Mouse (Mus musculus) yolk sac, embryonic 10.5 days (tissue): ENCODE measurements at regions not wholly inside any gene's neighbourhood (a gene's known extent, or its start where the extent isn't known, plus 50 kb on each side); places are given as distances from the start of the nearest gene placed in this dataset.

Source experiments
- DNase-seq: peaks from one replicate; pipeline ENCODE4 v3.0.0-alpha.2; 2017; ENCODE audit warnings: low spot score

GRCm38 (mm10) chr4:54602513-54603205 is 342.2 kb upstream of the Zfp462 start:
- no peak for DNase-seq

DNA sequence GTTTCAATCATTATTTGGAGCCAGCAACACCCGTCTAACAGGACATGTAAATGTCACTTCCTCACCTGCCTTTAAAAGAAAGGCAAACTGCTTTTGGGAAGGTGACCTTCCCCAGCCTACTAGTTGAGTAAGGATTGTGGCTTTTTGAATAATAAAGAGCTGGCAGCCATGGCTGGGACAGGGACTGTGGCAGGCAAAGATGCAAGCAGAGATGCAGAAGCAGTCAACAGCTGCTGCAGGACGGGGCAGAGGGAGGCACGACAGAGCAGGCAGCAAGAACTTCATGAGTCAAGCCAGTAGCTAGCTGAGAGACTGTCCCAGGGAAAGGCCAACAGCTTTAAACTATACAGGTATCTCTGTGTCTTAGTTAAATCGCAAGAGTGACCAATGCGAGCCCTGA is 334.7 kb upstream of the Zfp462 start:
- DNase-seq = no peak

DNA sequence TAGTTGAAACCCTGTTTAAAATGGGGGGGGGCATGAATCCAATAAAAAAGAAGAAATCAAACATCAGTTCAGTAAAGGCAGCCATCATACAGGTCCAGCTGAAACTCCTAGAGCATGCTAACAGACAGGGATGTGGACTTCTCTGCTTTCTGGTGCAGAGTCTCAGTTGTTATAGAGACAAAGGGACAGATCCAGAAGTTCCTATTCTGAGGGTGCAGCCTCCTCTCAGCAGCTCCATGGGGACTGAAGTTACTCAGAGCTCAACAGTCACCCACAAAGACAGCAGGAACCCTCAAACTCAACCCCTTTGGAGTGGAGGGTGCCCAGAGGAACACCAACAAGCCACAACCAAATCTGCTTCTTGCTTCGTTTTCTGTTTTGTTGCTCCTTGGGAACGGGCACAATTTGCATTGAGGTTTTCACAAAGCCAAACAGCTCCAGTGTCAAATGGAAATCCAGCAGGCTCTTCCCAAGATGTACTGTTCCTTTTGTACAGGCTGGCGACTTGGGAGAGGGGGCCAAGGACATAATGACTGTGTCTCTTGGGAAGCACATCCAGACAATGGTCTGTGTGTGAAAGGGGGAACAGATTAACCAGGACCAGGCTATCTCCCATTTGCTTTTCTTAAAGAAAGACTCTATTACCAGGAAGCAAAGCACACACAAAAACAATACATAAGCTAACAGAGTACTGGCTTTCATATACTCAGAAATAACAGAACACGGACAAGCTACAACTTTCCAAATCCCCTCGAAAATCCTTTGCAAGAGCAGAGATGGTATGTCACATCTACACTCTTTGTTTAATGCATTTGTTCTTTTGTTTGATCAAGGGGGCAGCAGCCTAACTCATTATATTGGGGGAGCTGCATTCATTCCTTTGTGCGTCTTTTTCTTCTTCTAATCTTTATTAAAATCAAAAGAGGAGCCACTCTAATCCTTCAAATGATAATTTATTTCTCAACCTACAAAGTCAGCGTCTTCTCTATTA is 332.6 kb upstream of the Zfp462 start:
- no peak for DNase-seq

- DNase-seq = no peak
These were observed 331.8 kb upstream of the Zfp462 start for GRCm38 (mm10) chr4:54613076-54613475.

GRCm38 (mm10) chr4:54613611-54614010 is 331.2 kb upstream of the Zfp462 start:
- no peak for DNase-seq

DNA sequence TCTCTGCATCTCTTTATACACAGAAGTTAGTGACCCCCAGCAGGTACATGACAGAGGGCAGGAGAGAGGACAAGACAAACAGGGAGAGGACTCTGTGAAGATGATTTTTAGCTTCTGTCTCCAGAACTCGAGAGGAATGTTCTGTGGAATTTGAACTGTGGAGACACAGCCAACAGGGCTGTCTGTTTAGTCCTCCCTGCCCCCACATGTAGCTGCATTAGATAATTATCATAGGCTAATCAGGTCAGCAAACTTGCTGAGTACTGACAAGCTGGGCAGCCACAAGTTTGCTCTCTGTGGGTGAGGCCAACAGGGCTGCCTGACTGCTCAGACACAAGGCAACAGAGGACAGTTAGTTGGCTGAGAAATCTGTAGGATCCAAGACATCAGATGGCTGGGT is 329.0 kb upstream of the Zfp462 start:
- peak; percentile 45 for DNase-seq

GRCm38 (mm10) chr4:54624024-54624873 is 320.6 kb upstream of the Zfp462 start:
- no peak for DNase-seq

DNA sequence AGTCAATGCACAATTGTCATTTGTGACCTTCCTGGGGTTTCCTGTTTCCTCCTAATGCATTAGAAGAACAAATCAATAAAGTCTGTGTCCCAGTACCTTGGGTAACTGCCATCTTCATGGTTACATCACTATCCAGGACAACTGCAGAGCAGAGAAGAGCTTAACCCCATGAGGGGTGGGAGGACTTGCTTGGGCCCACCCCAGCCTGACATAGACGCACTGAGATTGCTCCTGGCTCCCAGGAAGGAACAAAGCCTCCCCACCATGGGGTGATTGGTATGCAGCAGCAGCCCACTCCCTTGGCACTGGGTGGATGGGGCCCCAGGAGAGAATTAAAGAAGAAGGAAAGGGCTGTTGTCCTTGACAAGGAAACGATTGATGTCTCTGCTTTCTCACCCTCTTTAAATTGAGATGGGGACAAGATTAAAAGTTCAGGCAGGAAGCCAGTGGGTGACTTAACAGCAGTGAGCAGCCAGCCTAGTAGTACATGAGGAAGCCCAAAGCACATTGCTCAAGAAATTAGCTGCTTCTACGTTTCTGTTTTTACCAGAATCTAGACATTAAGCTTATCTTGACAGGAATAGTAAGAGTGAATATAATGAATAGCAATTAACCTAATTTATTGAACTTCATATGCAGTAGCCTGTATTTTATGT is 307.7 kb upstream of the Zfp462 start:
- DNase-seq = no peak

DNA sequence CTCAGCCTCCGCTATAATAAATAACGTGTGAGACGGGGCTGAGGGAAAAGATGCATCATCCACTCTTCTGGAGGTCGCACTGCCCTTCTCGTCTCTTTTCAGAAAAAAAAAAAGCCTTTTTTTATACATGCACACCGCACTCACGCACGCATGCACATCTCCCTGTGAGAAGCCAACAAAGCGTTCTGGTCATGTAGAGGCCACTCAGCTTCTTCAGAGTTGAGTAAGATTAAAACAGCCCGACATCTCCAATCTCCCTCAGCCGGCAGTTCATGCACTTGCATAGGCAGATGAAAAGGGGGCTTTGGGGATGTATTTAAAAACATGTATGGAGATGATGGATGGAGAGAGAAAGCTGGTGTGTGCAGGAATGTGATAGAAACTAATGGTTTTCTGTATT is 298.8 kb upstream of the Zfp462 start:
- no peak for DNase-seq

GRCm38 (mm10) chr4:54646459-54646858 is 298.4 kb upstream of the Zfp462 start:
- DNase-seq = no peak

- no peak for DNase-seq
These were observed 296.6 kb upstream of the Zfp462 start for GRCm38 (mm10) chr4:54648254-54648653.

GRCm38 (mm10) chr4:54651646-54652110 is 293.2 kb upstream of the Zfp462 start:
- no peak for DNase-seq

GRCm38 (mm10) chr4:54652111-54653021 is 292.5 kb upstream of the Zfp462 start:
- peak; percentile 4 for DNase-seq

DNA sequence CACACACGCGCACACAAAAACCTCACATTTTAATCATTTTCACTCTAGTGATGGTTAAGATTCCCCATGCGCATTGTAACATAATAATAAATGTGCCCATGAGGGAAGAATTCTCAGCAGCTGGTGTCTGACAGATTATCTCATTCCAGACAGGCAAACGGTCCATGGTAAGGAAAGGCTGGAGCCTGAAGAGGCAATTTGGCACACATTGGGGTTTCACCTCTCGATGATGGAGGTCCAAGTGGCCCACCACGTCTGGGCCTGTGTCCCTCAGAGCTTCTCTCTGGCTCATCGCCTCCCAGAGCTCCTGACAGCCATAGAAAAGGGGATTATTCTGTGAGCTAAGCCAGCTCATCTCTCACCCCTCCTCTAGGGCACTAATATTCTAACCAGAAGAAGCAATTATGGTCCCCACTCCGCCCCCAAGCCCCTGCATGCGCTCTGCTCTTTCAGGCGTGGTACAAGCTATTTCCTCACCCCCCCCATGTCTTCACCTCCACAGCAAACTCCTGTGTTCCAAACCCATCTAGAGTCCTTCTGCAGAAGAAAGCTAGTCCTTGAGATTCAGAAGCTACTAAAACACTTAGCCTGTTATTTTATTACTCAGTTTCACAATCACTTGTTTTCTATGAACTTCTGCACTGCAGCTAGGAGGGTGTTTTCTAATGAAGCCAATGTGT is 291.6 kb upstream of the Zfp462 start:
- no peak for DNase-seq
